Mouse (Mus musculus) midbrain, postnatal 0 days (tissue): ENCODE data around the gene Dvl3. TPM values are rescaled to one million over a fixed set of nuclear protein-coding genes. Genes with fewer than 3 reads are reported as not detected.

Experiments used
- ATAC-seq: fragments of 200-750 bp; cut with Nextera tagmentation; 2 replicates; pipeline ENCODE4 v1.8.0; 2017; ENCODE audit warnings: moderate number of reproducible peaks, mild to moderate bottlenecking, moderate TSS enrichment, moderate library complexity; ENCODE audit not compliant: low FRiP score
- DNase-seq: peaks from one replicate; pipeline ENCODE4 v3.0.0-alpha.2; 2015; ENCODE audit warnings: low spot score
- H3K27ac ChIP-seq: fragments of 300-500 bp; sonication (generic); 2 replicates; pipeline ENCODE4 v1.5.1; 2014; ENCODE audit warnings: low read depth, mild to moderate bottlenecking, low read length, mixed read lengths
- H3K27me3 ChIP-seq: fragments of 300-500 bp; sonication (generic); 2 replicates; pipeline ENCODE4 v1.6.1; 2014; ENCODE audit warnings: low read length, control low read depth, mixed read lengths; ENCODE audit not compliant: insufficient read depth
- H3K36me3 ChIP-seq: fragments of 300-500 bp; sonication (generic); 2 replicates; pipeline ENCODE4 v1.6.1; 2014; ENCODE audit warnings: low read length, control low read depth, mixed read lengths; ENCODE audit not compliant: insufficient read depth
- H3K4me1 ChIP-seq: fragments of 300-500 bp; sonication (generic); 2 replicates; pipeline ENCODE4 v1.6.1; 2014; ENCODE audit warnings: mild to moderate bottlenecking, control low read depth, antibody characterized with exemption, low read length, mixed read lengths; ENCODE audit not compliant: insufficient read depth
- H3K4me2 ChIP-seq: fragments of 300-500 bp; sonication (generic); 2 replicates; pipeline ENCODE4 v1.6.1; 2014; ENCODE audit warnings: low read depth, mild to moderate bottlenecking, low read length, mixed read lengths; ENCODE audit not compliant: poor library complexity, severe bottlenecking
- H3K4me3 ChIP-seq: fragments of 300-500 bp; sonication (generic); 2 replicates; pipeline ENCODE4 v1.5.1; 2014; ENCODE audit warnings: low read depth, mild to moderate bottlenecking, low read length, moderate library complexity
- H3K9ac ChIP-seq: fragments of 300-500 bp; sonication (generic); replicated peaks from 2 replicates; pipeline ENCODE4 v1.6.1; 2014; ENCODE audit warnings: mild to moderate bottlenecking, low read length, moderate library complexity, mixed read lengths; ENCODE audit not compliant: poor library complexity, severe bottlenecking
- H3K9me3 ChIP-seq: fragments of 300-500 bp; sonication (generic); 2 replicates; pipeline ENCODE4 v1.6.1; 2016; ENCODE audit warnings: low read length, control low read depth
- CTCF ChIP-seq: IDR thresholded peaks from 2 replicates; pipeline ENCODE4 v1.5.1; 2016; ENCODE audit warnings: antibody characterized with exemption, mild to moderate bottlenecking
- WGBS: fragments of 180-500 bp; shearing (Covaris S2); extraction: QIAGEN DNeasy Blood & Tissue Kit; methylation state at CpG from one replicate; pipeline ENCODE4 v1.1.7; 2014; 5-methylcytosine and 5-hydroxymethylcytosine counted together
- polyA plus RNA-seq: library from polyadenylated mRNA; unstranded; fragments of >200 nt; fragmentation: Nextera tagmentation; extraction: Ambion mirVana; gene quantifications from 2 replicates; pipeline ENCODE4 v1.2.1, GENCODE M21; 2015
- total RNA-seq: library from RNA; depleted of rRNA; stranded (reverse); fragments of >200 nt; gene quantifications from 2 replicates; pipeline ENCODE4 v1.2.3, GENCODE M21; 2014; rRNA removed

The Dvl3 gene
- total RNA-seq (44.9 and 46.3 TPM in 2 replicates), polyA plus RNA-seq (24.6 and 29.5 TPM in 2 replicates)

DNA sequence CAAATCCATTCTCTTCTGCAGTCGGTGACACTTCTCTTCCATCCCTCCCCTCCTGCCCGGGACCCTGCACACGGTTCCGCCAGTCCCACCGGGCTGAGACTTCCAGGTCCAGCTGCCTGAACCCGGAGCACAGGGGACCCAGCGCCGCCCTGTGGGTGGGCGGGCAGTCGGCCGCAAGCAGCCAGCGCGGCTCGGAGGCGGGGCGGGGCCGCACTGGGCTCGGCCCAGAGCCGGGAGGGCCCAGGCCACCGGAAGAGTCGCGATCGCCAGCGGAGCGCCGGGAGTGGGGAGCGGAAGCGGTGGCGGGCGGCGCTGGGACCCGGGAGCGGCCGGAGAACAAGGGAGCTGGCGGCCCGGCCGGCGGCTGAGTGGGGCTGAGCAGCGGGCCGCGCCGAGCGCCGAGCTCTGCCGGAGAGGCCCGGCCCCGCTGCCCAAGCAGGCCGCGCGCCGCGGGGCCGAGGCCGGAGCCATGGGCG is at the start of gene Dvl3:
Gene Dvl3, plus strand, starts transcription at position 257 of the 476 bp plus-strand sequence.
- Histone ChIP-seq H3K36me3 (peaks cover 9% of the 10 kb centered on the region; the same call in 1 of the 2 replicates), H3K4me1 (peaks cover 14% of the 10 kb centered on the region), H3K4me3 (peak within 1 kb of the TSS; percentile 96), H3K27ac (peak within 1 kb of the TSS; percentile 90), H3K4me2 (peak within 1 kb of the TSS; percentile 94), H3K27me3 (no peaks in the 10 kb centered on the region), H3K9ac (peak within 1 kb of the TSS; percentile 91), H3K9me3 (no peaks in the 10 kb centered on the region)
- TF ChIP-seq CTCF, result peak; percentile 55
- WGBS, result 0% methylated on average over 46 of the region's 55 CpGs
- ATAC-seq, result peak; percentile 93
- peak; percentile 93 for DNase-seq

DNA sequence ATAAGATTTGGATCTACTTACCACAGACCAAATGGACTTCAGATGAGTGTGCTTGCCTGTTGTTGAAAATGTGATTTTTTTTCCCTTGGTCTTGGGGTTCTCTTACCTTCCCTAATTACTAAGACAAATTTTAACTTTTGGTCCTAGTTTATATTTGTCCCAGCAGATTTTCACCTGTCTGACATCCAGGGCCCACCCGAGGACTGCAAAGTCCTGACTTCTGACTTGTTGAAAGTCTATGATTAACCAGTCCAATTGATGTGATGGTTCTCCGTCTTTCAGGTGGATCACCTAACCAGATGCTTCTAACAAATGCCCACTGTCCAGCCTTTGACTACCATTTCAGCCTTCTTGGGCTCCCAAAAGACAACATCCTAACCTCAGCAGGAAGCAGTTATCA is 45.8 kb upstream of the Dvl3 start:
- no peak for DNase-seq
- 89% methylated on average over 2 of the region's 2 CpGs for WGBS

DNA sequence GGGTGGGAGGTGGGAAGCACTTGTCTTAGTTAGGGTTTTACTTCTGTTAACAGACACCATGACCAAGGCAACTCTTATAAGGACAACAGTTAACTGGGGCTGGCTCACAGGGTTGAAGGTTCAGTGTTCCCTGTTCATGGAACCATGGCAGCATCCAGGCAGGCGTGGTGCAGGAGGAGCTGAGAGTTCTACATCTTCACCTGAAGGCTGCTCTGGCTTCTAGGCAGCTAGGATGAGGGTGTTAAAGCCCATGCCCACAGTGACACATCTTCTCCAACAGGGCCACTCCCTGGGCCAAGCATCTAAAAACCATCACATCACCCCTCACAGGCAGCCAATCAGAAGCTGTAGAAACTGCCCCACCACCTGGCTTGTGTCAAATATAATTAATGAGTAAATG is 45.1 kb upstream of the Dvl3 start:
- DNase-seq (no peak), ATAC-seq (no peak)
- no peak for TF ChIP-seq CTCF
- Histone ChIP-seq H3K4me2 (no peak overlapping the region), H3K9me3 (no peaks in the 10 kb centered on the region), H3K27me3 (0 out of 2 replicates have a peak, but pooled peaks cover 3% of the 10 kb centered on the region), H3K4me3 (no peak overlapping the region), H3K9ac (no peak overlapping the region), H3K27ac (no peak overlapping the region), H3K36me3 (no peaks in the 10 kb centered on the region), H3K4me1 (no peaks in the 10 kb centered on the region)
- WGBS, result 56% methylated on average over 1 of the region's 1 CpGs

More for the DNA sequence above, 45.8 kb upstream of the Dvl3 start:
- Histone ChIP-seq H3K27me3 (0 out of 2 replicates have a peak, but pooled peaks cover 3% of the 10 kb centered on the region), H3K4me1 (no peaks in the 10 kb centered on the region), H3K9ac (no peak overlapping the region), H3K36me3 (no peaks in the 10 kb centered on the region), H3K9me3 (no peaks in the 10 kb centered on the region), H3K4me2 (no peak overlapping the region), H3K27ac (no peak overlapping the region), H3K4me3 (no peak overlapping the region)
- ATAC-seq, result no peak
- TF ChIP-seq CTCF, result no peak

DNA sequence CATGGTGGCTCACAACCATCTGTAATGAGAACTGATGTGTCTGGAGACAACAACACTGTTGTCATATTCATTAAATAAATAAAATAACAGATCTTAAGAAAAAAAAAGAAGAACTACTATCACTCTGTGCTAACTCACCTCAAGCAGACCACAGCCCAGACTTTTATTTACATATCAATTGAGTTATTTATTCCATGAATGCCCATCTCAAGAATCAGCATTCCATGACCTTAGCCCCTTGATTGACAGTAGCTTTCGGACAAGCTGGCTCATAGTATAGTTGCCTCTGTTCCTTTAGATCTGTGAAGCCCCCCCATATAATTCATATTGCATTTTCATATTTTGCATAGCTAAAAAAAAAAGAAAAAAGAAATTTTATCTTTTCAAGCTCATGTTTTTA is 43.0 kb upstream of the Dvl3 start:
- no peak overlapping the region for H3K27ac ChIP-seq
- H3K27me3 ChIP-seq, result 0 out of 2 replicates have a peak, but pooled peaks cover 3% of the 10 kb centered on the region
- no peaks in the 10 kb centered on the region for H3K36me3 ChIP-seq
- H3K4me2 ChIP-seq, result no peak overlapping the region
- no peak for ATAC-seq
- H3K4me1 ChIP-seq, result no peaks in the 10 kb centered on the region
- WGBS, result 73% methylated on average over 1 of the region's 1 CpGs
- H3K9me3 ChIP-seq, result no peaks in the 10 kb centered on the region
- no peak overlapping the region for H3K4me3 ChIP-seq
- H3K9ac ChIP-seq, result no peak overlapping the region
- TF ChIP-seq CTCF, result no peak
- no peak for DNase-seq

DNA sequence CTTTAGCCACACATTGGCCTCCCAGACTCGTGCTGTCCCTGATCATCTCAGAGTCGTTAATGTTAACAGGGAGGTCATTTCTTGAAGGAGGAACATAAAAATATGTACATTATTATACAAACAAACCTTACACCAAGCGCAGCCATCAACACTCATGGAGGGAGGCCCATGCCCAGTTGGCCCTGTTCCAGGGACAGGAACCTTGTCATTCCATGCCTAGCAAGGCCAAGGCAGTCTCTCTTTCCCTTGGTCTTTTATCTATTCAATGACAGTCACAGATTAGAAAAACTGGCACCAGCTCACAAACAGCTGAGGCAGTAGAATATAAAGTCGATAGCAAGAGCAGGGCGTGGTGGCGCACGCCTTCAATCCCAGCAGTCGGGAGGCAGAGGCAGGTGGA is 42.6 kb upstream of the Dvl3 start:
- no peak for ATAC-seq
- Histone ChIP-seq H3K4me1 (no peaks in the 10 kb centered on the region), H3K27me3 (0 out of 2 replicates have a peak, but pooled peaks cover 3% of the 10 kb centered on the region), H3K27ac (no peak overlapping the region), H3K36me3 (no peaks in the 10 kb centered on the region), H3K9me3 (no peaks in the 10 kb centered on the region), H3K4me2 (no peak overlapping the region), H3K4me3 (no peak overlapping the region), H3K9ac (no peak overlapping the region)
- DNase-seq, result no peak
- 91% methylated on average over 8 of the region's 8 CpGs for WGBS
- no peak for TF ChIP-seq CTCF

DNA sequence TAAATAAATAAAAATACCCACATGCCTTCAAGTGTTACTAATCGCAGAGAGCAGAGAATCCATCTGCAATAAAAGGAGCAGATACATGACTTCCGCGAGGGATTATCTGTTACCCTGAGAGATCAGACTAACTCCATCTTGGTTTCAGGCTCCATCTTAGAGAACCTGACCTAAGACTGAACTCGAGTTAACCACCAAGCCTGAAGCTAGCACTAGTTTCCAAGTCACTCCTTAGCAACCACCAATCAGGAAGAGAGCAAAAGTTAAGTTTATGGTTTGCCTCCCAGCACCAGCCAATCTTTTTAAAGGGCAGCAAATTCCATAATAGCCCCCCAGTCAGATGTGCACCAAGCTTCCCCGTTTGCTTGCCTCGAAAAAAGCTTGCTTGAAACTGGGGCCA is 42.0 kb upstream of the Dvl3 start:
- Histone ChIP-seq H3K27ac (no peak overlapping the region), H3K9ac (no peak overlapping the region), H3K9me3 (no peaks in the 10 kb centered on the region), H3K4me1 (no peaks in the 10 kb centered on the region), H3K4me3 (no peak overlapping the region), H3K36me3 (no peaks in the 10 kb centered on the region), H3K4me2 (no peak overlapping the region), H3K27me3 (0 out of 2 replicates have a peak, but pooled peaks cover 3% of the 10 kb centered on the region)
- no peak for TF ChIP-seq CTCF
- WGBS, result 86% methylated on average over 6 of the region's 6 CpGs
- no peak for DNase-seq
- no peak for ATAC-seq
